Comparison of ENCODE assay signal across 9 mouse cellular contexts in the genomic region with DNA sequence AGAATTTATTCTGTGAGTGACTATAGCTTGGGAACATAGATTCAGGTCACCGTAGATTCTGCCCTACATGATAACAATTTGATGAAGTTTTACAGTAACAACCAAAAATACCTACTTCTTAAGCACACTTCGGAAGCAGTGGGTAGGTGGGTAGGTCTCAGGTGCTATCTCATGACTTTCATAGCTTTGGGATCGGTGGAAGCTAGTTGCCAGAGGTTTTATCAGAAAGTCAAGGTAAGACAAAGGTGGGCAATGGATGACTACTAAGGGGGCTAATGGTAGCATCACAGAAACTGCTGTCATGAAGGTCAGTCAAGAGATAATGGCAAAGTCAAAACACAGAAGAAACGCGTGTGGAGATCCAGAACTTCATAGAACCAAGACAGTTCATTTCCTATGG. TPM values are rescaled to one million over a fixed set of nuclear protein-coding genes. Genes with fewer than 3 reads are reported as not detected.
DNase-seq lines count a peak whose midpoint lies in the region; ATAC-seq and TF ChIP-seq lines count a peak whose summit lies in the region.
"Had no signal": no experiment of that assay in that cellular context is flagged by ENCODE, and none has a peak within 500 bp of the region (broad histone marks: within the 10 kb centered on the region; RNA-seq: fewer than 3 reads in every experiment).

No protein-coding gene starts in this region.

- TF ChIP-seq POLR2A in ES-Bruce4 (IDR thresholded peaks at IDR 0.05; ENCODE audit: insufficient read depth, low read length), result no peak

- no peak for TF ChIP-seq CTCF in ES-Bruce4 (IDR thresholded peaks at IDR 0.05; ENCODE audit: low read depth, low read length)
- TF ChIP-seq CTCF in liver, postnatal 0 days (IDR thresholded peaks at IDR 0.05; ENCODE audit: low read depth), result no peak

- H3K4me3 ChIP-seq in heart, embryonic 14.5 days (ENCODE audit: control insufficient read depth in 1 of 2, insufficient read depth in 1 of 2, low read depth in 1 of 2, low read length in 2 of 2), result no peak overlapping the region
- peak overlapping the region; percentile 96; the same call in 1 of the 2 replicates for H3K4me3 ChIP-seq in ES-Bruce4 (ENCODE audit: low read depth, low read length)
- no peak overlapping the region for H3K4me3 ChIP-seq in embryonic facial prominence, embryonic 15.5 days (replicated peaks)
- peak overlapping the region; percentile 86 for H3K4me3 ChIP-seq in liver, postnatal 0 days (ENCODE audit: low read depth, low read length)

- H3K27ac ChIP-seq in heart, embryonic 14.5 days (replicated peaks in 1 of 2; ENCODE audit: control insufficient read depth in 1 of 2, insufficient read depth in 1 of 2, low read depth in 2 of 2, low read length in 2 of 2), result no peak overlapping the region
- no peak overlapping the region for H3K27ac ChIP-seq in ES-Bruce4 (ENCODE audit: insufficient read depth, low read length)
- no peak overlapping the region for H3K27ac ChIP-seq in embryonic facial prominence, embryonic 15.5 days (replicated peaks)
- no peak overlapping the region for H3K27ac ChIP-seq in liver, postnatal 0 days (ENCODE audit: low read depth)

- no peak for ATAC-seq in heart, embryonic 14.5 days (ENCODE audit: insufficient number of reproducible peaks, insufficient read depth, low FRiP score, low read depth)
- no peak for ATAC-seq in embryonic facial prominence, embryonic 15.5 days (ENCODE audit: insufficient number of reproducible peaks, low FRiP score, low TSS enrichment, low read depth)
- no peak for ATAC-seq in liver, postnatal 0 days

- peaks cover 15% of the 10 kb centered on the region for H3K36me3 ChIP-seq in heart, embryonic 14.5 days (ENCODE audit: control insufficient read depth, insufficient read depth, low read length)
- H3K36me3 ChIP-seq in ES-Bruce4 (ENCODE audit: control insufficient read depth, insufficient read depth, low read length, poor library complexity, severe bottlenecking), result peaks cover under 1% of the 10 kb centered on the region; the same call in 1 of the 2 replicates
- H3K36me3 ChIP-seq in embryonic facial prominence, embryonic 15.5 days, result peaks cover 15% of the 10 kb centered on the region; the same call in 1 of the 2 replicates
- H3K36me3 ChIP-seq in liver, postnatal 0 days (replicated peaks; ENCODE audit: insufficient read depth, low read length), result peaks cover 10% of the 10 kb centered on the region

- H3K4me1 ChIP-seq in heart, embryonic 14.5 days (ENCODE audit: control insufficient read depth in 2 of 2, insufficient read depth in 2 of 2, low read length in 2 of 2), result peaks cover 3 to 12% of the 10 kb centered on the region in 2 experiments; a peak in 3 of 4 replicates
- peaks cover 2% of the 10 kb centered on the region for H3K4me1 ChIP-seq in ES-Bruce4 (ENCODE audit: control insufficient read depth, insufficient read depth, low read length)
- peaks cover 26% of the 10 kb centered on the region for H3K4me1 ChIP-seq in embryonic facial prominence, embryonic 15.5 days
- peaks cover 31% of the 10 kb centered on the region for H3K4me1 ChIP-seq in liver, postnatal 0 days (ENCODE audit: insufficient read depth)

- no peak for TF ChIP-seq EP300 in ES-Bruce4 (IDR thresholded peaks at IDR 0.05; ENCODE audit: insufficient read depth, low read depth, low read length)
- no peak for TF ChIP-seq EP300 in liver, postnatal 0 days (IDR thresholded peaks at IDR 0.05; ENCODE audit: low read depth)

- intact Hi-C loops in heart, postnatal 25 days (cut with DNase I), result loop anchor here (5.0 kb wide), 2 partner anchors 99 to 541 kb away; no protein-coding TSS in a partner anchor

- H3K9me3 ChIP-seq in heart, embryonic 14.5 days (ENCODE audit: control insufficient read depth, low read length), result no peaks in the 10 kb centered on the region
- no peaks in the 10 kb centered on the region for H3K9me3 ChIP-seq in ES-Bruce4 (replicated peaks; ENCODE audit: control insufficient read depth, insufficient read depth, low read length, poor library complexity, severe bottlenecking)
- H3K9me3 ChIP-seq in embryonic facial prominence, embryonic 15.5 days (replicated peaks), result no peaks in the 10 kb centered on the region
- H3K9me3 ChIP-seq in liver, postnatal 0 days (ENCODE audit: low read length), result no peaks in the 10 kb centered on the region

- H3K9ac ChIP-seq in heart, embryonic 14.5 days (ENCODE audit: low read length), result no peak overlapping the region
- H3K9ac ChIP-seq in ES-Bruce4 (ENCODE audit: low read depth, poor library complexity, severe bottlenecking), result 0 out of 2 replicates have a peak overlapping the region, but pooled peaks have one; percentile 45
- H3K9ac ChIP-seq in embryonic facial prominence, embryonic 15.5 days, result no peak overlapping the region
- no peak overlapping the region for H3K9ac ChIP-seq in liver, postnatal 0 days (replicated peaks)

- peak overlapping the region; percentile 92 for H3K4me2 ChIP-seq in heart, embryonic 14.5 days (ENCODE audit: low read length)
- peak overlapping the region; percentile 96 for H3K4me2 ChIP-seq in embryonic facial prominence, embryonic 15.5 days (replicated peaks)
- H3K4me2 ChIP-seq in liver, postnatal 0 days (ENCODE audit: low read depth, low read length), result peak overlapping the region; percentile 81

- WGBS in heart, embryonic 14.5 days, result 94% methylated on average over 5 of the region's 5 CpGs
- WGBS in embryonic facial prominence, embryonic 15.5 days, result 94% methylated on average over 5 of the region's 5 CpGs
- 92% methylated on average over 5 of the region's 5 CpGs for WGBS in liver, postnatal 0 days (ENCODE audit: insufficient replicate concordance)

- H3K27me3 ChIP-seq in heart, embryonic 14.5 days (ENCODE audit: control insufficient read depth, insufficient read depth, low read length), result no peaks in the 10 kb centered on the region
- no peaks in the 10 kb centered on the region for H3K27me3 ChIP-seq in ES-Bruce4 (ENCODE audit: control insufficient read depth, insufficient read depth, low read length, poor library complexity, severe bottlenecking)
- no peaks in the 10 kb centered on the region for H3K27me3 ChIP-seq in embryonic facial prominence, embryonic 15.5 days
- H3K27me3 ChIP-seq in liver, postnatal 0 days (ENCODE audit: insufficient read depth, low read length), result no peaks in the 10 kb centered on the region
- H3K27me3 ChIP-seq: Patski had no signal

- DNase-seq in heart, postnatal 25 days (ENCODE audit: low spot score), result no peak
- no peak for DNase-seq in liver, postnatal 0 days
- no peak for DNase-seq in urinary bladder, postnatal 25 days (ENCODE audit: low spot score)
- DNase-seq in adrenal gland, postnatal 14 days, result no peak
- DNase-seq in thymus, postnatal 14 days, result no peak

RNA-seq across cellular contexts. Expression of a gene that starts 0.6 kb away (rescaled TPM):
- polyA plus RNA-seq in heart, embryonic 14.5 days (2014; fragmentation: Nextera tagmentation; extraction: Ambion mirVana), result 33.8 and 34.8 TPM in 2 replicates
- total RNA-seq in heart, postnatal 25 days (2021), result 10 to 100 TPM; 19.4 to 21.5 TPM
- polyA plus RNA-seq in ES-Bruce4 (2011; ENCODE audit: insufficient read depth, insufficient read length, low read depth, missing spikeins), result 27.4 and 29.6 TPM in 2 replicates
- 38.1 and 42.3 TPM in 2 replicates for polyA plus RNA-seq in embryonic facial prominence, embryonic 15.5 days (2015; fragmentation: Nextera tagmentation; extraction: Ambion mirVana)
- polyA plus RNA-seq in liver, postnatal 0 days (2015; fragmentation: Nextera tagmentation; extraction: Ambion mirVana), result 10.6 and 11.2 TPM in 2 replicates
- 34.4 and 34.5 TPM in 2 replicates for total RNA-seq in adrenal gland, postnatal 14 days (2021)

RNA-seq across cellular contexts. Expression of a gene that starts 0.7 kb away (rescaled TPM):
- 19.8 and 21.2 TPM in 2 replicates for polyA plus RNA-seq in heart, embryonic 14.5 days (2014; fragmentation: Nextera tagmentation; extraction: Ambion mirVana)
- 1 to 10 TPM; 8.5 to 9.4 TPM for total RNA-seq in heart, postnatal 25 days (2021)
- 18.4 and 24.2 TPM in 2 replicates for polyA plus RNA-seq in ES-Bruce4 (2011; ENCODE audit: insufficient read depth, insufficient read length, low read depth, missing spikeins)
- polyA plus RNA-seq in embryonic facial prominence, embryonic 15.5 days (2015; fragmentation: Nextera tagmentation; extraction: Ambion mirVana), result 31.5 and 31.6 TPM in 2 replicates
- polyA plus RNA-seq in liver, postnatal 0 days (2015; fragmentation: Nextera tagmentation; extraction: Ambion mirVana), result 15.5 and 16.7 TPM in 2 replicates
- 18.5 and 18.6 TPM in 2 replicates for total RNA-seq in adrenal gland, postnatal 14 days (2021)

Comparison
In these comparisons a context has a peak if more than half of its experiments do, and no peak if none do; other contexts are left out.
1. H3K4me3 ChIP-seq: peak in ES-Bruce4 (single experiment) and liver, postnatal 0 days (single experiment); none in heart, embryonic 14.5 days (0 of 2) and embryonic facial prominence, embryonic 15.5 days (single experiment).
2. Peak in every context shown above with its lines, with median percentiles within 50 percentile points of each other: H3K4me2 ChIP-seq.